Mouse (Mus musculus) C2C12 (cell line): ENCODE data around the gene Slc39a7.

Experiments used
- MYOD1 ChIP-seq: IDR thresholded peaks from one replicate; pipeline ENCODE4 v1.6.1; 2011; ENCODE audit warnings: low read depth; ENCODE audit not compliant: control insufficient read depth, insufficient read length
- USF1 ChIP-seq: IDR thresholded peaks from one replicate; pipeline ENCODE4 v1.6.1; 2011; ENCODE audit warnings: low read depth, mild to moderate bottlenecking, control low read depth, moderate library complexity

GRCm38 (mm10) chr17:33979512-33980050, 51.9 kb downstream of the Slc39a7 start:
- TF ChIP-seq USF1 (no peak), MYOD1 (no peak)
